Mouse (Mus musculus): Measurements from ENCODE around the gene Gm10134.
"Not testable (repeated sequence)": the region's sequence is repeated elsewhere in the genome, so short reads cannot be mapped to it uniquely, and the experiment has no call there.

Gene Gm10134

GRCm38 (mm10) chr2:28504676-28505075, 1.2 kb upstream of the Gm10134 start:
- DNase-seq (ENCODE audit: low read depth, low spot score): no peak

GRCm38 (mm10) chr2:28506291-28506690, 396 bp downstream of the Gm10134 start:
- DNase-seq (ENCODE audit: low read depth, low spot score): no peak

GRCm38 (mm10) chr2:28511600-28511999, 5.7 kb downstream of the Gm10134 start:
- not testable (repeated sequence) for DNase-seq (ENCODE audit: low read depth, low spot score)

- DNase-seq (ENCODE audit: low read depth, low spot score): peak; percentile 72
Observed at GRCm38 (mm10) chr2:28512798-28513401, 7.0 kb downstream of the Gm10134 start, which contains the start of gene Ralgds. Gene Ralgds (plus strand): TSS chr2:28513125.

GRCm38 (mm10) chr2:28513431-28514370, 7.8 kb downstream of the Gm10134 start:
- peak; percentile 44 for DNase-seq (ENCODE audit: low read depth, low spot score)

GRCm38 (mm10) chr2:28514489-28514888, 8.6 kb downstream of the Gm10134 start:
- peak; percentile 92 for DNase-seq (ENCODE audit: low read depth, low spot score)

GRCm38 (mm10) chr2:28517206-28517909, 11.5 kb downstream of the Gm10134 start:
- DNase-seq (ENCODE audit: low read depth, low spot score): peak; percentile 89

- DNase-seq (ENCODE audit: low read depth, low spot score): no peak
Observed at GRCm38 (mm10) chr2:28518231-28518630, 12.3 kb downstream of the Gm10134 start.

GRCm38 (mm10) chr2:28520581-28520980, 14.7 kb downstream of the Gm10134 start:
- DNase-seq (ENCODE audit: low read depth, low spot score): no peak

GRCm38 (mm10) chr2:28521571-28522151, 15.8 kb downstream of the Gm10134 start:
- DNase-seq (ENCODE audit: low read depth, low spot score): no peak

- no peak for DNase-seq (ENCODE audit: low read depth, low spot score)
Observed at GRCm38 (mm10) chr2:28522166-28522565, 16.3 kb downstream of the Gm10134 start.

- DNase-seq (ENCODE audit: low read depth, low spot score): peak; percentile 49
Observed at GRCm38 (mm10) chr2:28523643-28524117, 17.8 kb downstream of the Gm10134 start.

- no peak for DNase-seq (ENCODE audit: low read depth, low spot score)
Observed at GRCm38 (mm10) chr2:28524406-28524805, 18.5 kb downstream of the Gm10134 start.

GRCm38 (mm10) chr2:28525219-28525942, 19.5 kb downstream of the Gm10134 start:
- DNase-seq (ENCODE audit: low read depth, low spot score): peak; percentile 72

- no peak for DNase-seq (ENCODE audit: low read depth, low spot score)
Observed at GRCm38 (mm10) chr2:28525943-28526876, 20.3 kb downstream of the Gm10134 start.

GRCm38 (mm10) chr2:28527436-28528353, 21.8 kb downstream of the Gm10134 start:
- DNase-seq (ENCODE audit: low read depth, low spot score): no peak

- DNase-seq (ENCODE audit: low read depth, low spot score): no peak
Observed at GRCm38 (mm10) chr2:28528354-28528730, 22.4 kb downstream of the Gm10134 start.

- no peak for DNase-seq (ENCODE audit: low read depth, low spot score)
Observed at GRCm38 (mm10) chr2:28529856-28530255, 24.0 kb downstream of the Gm10134 start.

- DNase-seq (ENCODE audit: low read depth, low spot score): no peak
Observed at GRCm38 (mm10) chr2:28530311-28530710, 24.4 kb downstream of the Gm10134 start.

Measured in mesoderm, embryonic 11.5 days (tissue).